Mouse (Mus musculus): ENCODE data around the gene E030018B13Rik.

DNA sequence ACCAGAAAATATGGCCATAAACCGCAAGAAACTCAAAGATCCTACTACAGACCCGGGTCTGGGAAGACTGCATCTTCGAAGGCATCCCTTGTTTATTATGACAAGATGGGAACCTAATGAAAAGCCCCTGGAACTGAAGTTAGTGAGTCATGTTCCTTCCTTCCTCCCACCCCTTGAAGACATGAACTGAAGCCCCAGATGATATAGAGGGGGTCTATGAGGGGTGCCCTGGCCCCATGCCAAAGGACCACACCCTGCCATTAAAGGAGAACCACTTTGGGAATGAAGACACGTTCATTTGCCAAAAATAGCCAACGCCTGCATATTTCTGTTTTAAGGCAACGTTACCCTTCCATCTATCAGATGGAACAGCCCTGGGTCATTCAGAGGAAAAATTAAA, 28.0 kb upstream of the E030018B13Rik start:
- TF ChIP-seq POLR2A (IDR thresholded peaks at IDR 0.05; ENCODE audit: low read depth, low read length), result no peak
- no peak for TF ChIP-seq CTCF (IDR thresholded peaks at IDR 0.05; ENCODE audit: extremely low read depth, insufficient read length, insufficient replicate concordance, low read depth, low read length)
